Mouse (Mus musculus): ENCODE data around the gene Arsg.

Gene Arsg

GRCm38 (mm10) chr11:109590012-109590411, 116.8 kb downstream of the Arsg start:
- no peak for DNase-seq

DNA sequence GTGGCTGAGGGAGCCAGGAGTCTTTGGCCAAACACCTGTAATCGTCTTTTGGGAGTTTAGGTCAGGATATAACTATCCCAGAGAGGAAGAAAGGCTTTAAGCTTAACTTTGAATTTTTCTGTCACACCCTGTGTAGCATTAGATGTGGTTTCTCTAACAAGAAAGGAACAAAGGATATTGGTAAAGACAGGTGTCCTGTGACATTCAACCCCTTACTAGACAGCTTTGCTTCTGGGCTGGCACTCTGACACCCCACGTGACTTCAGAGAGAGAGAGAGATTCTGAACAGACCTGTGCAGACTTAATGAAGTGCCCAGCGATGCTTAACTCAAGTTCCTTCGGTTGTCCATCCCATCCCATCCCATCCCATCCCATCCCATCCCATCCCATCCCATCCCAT, 118.3 kb downstream of the Arsg start:
- no peak for DNase-seq

GRCm38 (mm10) chr11:109593200-109593981, 120.2 kb downstream of the Arsg start:
- peak; percentile 63 for DNase-seq

- no peak for DNase-seq
Observed at GRCm38 (mm10) chr11:109594761-109595160, 121.6 kb downstream of the Arsg start.

DNA sequence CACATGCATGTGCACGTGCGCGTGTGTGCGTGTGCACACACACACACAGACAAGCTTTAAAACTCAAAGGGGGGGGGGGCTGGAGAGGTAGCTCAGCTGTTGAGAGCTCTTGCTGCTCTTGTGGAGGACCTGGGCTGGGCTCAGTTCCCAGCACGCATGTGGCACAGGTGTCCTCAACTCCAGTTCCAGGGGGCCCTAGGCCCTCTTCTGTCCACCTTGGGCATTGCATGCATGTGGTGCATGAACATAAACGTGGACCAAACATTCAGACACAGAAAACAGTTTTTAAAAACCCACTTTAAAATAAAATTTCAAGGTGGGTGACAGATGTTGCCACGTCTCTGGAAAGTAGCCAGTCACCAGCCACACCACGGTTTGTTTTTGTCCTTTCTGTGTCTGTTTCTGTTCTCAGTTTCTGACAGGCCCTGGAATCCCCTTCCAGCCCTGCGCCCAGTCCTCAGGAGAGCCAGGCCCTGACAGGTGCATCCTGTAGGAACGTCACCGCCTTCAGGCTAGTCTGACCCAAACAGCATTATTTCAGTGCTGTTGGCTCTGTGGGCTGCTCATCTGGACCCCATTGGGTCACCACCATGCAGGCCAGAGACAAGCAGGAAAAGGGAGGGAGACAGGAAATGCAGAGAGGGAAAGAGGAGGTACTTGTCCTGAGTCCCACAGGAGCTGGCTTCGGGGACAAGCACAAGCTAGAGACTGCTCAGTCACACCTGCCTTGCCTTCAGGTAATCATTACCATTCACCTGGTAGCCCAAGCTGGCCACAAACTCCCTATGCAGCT, 125.8 kb downstream of the Arsg start:
- no peak for DNase-seq

DNA sequence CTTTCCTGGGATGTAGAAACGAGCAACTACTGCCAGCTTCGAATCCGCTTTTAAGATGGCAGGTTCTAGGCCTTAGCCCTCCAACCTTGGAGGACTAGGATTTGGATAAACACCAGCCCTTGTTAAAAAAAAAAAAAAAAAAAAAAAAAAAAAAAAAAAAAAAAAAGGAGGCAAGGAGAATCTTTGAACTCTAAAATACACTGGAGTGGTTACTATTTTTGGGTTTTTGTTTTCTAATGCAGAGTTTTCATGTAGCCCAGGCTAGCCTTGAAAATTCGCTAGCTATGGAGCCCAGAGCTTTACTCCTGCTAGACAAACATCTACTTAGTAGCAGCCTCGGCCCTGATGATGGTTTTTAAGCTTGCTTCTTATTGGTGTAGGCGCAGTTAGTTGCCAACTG, 134.4 kb downstream of the Arsg start:
- DNase-seq, result no peak

DNA sequence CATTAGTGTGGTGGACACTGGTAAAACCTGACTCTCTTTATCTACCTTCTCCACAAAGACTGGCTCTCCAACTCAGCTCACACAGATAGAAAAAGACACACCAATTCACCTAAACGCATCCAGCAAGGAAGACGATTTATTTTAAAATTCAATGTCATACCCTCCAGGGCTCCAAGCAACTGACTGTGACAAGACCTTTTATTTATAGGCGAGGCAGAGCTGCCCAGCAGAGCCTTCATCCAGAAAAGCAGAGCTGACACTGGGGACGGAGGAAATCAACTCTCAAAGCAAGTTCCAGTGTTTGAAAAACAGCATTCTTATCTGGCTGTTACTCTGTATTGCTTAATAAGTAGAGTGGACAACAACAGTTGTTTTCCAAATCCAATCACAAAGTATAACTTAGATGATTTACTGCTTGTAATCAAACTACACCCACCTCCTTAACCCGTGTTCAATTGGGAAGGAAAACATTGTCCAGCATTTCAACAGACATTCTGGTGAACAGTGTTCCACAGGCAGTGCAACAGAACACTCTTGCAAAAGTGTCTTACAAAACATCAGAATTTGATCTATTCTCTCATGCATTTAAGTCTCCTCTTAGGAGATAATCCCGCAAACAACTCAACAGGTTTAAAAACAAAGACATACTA, 135.9 kb downstream of the Arsg start:
- no peak for DNase-seq

DNA sequence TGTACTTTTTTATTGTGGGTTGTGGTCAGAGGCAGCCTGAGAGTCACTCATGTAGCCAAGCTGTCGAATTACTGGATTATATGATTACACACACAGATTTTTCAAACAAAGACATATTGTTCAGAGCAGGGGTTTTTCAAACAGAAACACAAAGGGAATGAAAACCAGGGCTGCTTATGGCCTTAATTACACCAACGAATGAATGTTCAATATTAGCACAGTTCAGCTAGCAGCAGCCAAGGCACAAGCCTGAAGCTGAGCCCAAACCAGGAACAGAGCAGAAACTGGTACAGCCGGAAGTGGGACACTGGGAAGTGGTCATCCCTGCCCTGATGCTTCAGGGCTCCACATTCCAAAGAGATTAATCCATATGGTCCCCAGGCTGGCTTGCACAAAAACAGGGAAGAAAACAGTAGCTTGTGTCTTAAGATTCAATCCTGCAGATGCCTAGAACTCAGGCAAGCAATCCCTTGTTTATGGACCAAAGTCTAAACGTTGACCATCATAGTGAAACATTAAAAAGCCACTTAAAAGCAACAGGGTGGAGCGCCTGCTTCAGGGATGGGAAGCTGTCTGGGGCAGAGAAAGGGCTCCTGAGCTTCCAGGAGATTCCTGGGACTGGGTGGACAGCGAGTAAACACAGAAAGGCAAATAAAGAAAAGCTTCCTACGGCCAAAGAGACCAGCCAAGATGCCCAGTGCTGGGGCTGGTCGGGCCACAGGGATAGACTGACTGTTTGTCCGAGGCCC, 137.0 kb downstream of the Arsg start:
- DNase-seq, result no peak

DNA sequence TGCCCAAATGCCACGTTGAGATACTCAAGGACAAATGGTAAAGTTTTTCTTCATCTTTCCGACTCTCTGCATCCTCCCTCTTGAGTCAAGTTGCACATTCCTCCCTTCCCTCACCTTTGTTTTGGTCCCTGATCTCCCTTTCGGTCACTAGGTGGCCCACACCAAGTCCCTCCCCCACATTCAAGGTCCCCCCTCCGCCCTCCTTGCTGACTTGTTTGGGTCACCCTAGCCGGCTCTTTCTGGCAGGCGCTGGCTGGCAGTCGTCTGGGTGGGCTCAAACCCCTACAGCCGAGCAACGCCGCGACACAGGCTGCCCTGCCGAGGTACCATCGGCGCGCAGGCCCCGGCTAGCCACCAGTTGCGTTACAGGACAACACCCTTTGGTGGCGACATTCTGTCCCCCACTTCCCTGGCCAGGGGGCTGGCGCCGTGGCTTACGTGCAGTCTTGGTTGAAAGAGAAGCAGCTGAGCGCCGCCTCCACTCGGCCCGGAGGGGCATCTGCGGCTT, 137.7 kb downstream of the Arsg start:
- no peak for DNase-seq

- peak; percentile 99 for DNase-seq
Observed at GRCm38 (mm10) chr11:109611303-109612149, 138.4 kb downstream of the Arsg start, which contains the start of gene Wipi1. TSS of gene Wipi1 (minus strand) at chr11:109611967.

GRCm38 (mm10) chr11:109612871-109613529, 139.8 kb downstream of the Arsg start:
- no peak for DNase-seq

DNA sequence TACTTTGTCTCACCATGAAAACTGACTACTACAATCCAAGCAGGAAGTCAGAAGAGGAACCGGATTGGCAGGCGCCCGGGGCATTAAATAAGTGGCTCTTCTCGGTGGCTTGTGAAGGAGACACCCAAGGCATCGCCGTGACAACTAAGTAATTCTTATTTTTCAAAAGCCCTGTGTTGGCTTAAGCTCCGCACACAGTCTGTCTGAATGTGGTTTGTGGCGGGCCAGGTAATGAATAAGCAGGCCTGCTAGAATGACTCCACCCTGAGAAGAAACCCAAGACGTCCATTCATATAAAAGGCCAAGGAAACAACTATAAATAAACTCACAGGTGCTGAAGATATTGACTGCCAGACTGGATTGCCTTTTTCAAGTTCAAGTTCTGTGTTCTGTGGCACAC, 142.1 kb downstream of the Arsg start:
- DNase-seq, result no peak

- no peak for DNase-seq
Observed at GRCm38 (mm10) chr11:109616352-109616751, 143.2 kb downstream of the Arsg start.

- DNase-seq, result no peak
Observed at GRCm38 (mm10) chr11:109616766-109617165, 143.6 kb downstream of the Arsg start.

- DNase-seq, result peak; percentile 56
Observed at GRCm38 (mm10) chr11:109619055-109619454, 145.9 kb downstream of the Arsg start.

GRCm38 (mm10) chr11:109620356-109620755, 147.2 kb downstream of the Arsg start:
- DNase-seq, result no peak

DNA sequence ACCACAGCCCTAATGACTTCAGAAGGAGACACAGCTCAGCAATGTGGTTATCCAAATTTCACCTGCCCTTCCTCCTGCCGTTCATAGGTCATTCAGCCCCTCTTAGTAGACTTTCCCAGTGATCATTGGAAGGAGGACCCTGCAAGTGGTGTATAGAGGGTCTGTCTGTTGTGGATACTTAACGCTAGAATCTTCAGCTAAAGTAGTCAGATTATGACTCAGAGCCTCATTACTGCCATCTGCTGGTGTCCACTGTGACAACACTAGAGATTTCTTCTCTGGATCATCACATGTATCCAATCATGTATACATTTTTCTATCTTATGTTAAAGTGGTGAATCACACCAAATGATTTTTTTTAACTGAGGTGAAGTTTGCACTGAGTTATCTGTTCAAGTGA, 148.0 kb downstream of the Arsg start:
- peak; percentile 80 for DNase-seq

GRCm38 (mm10) chr11:109622518-109623037, 149.4 kb downstream of the Arsg start:
- peak; percentile 41 for DNase-seq
